Mouse (Mus musculus) kidney, postnatal 0 days (tissue): ENCODE data around the gene F11. TPM values are rescaled to one million over a fixed set of nuclear protein-coding genes. Genes with fewer than 3 reads are reported as not detected.
A peak's percentile ranks its signal among the peaks of the same experiment; 100 is the strongest.

Experiments
- ATAC-seq: fragments of 200-750 bp; cut with Nextera tagmentation; replicated peaks from 2 replicates; pipeline ENCODE4 v1.8.0; 2017; ENCODE audit warnings: low read depth, moderate number of reproducible peaks, moderate TSS enrichment, moderate library complexity; ENCODE audit not compliant: low FRiP score
- DNase-seq: peaks from one replicate; pipeline ENCODE4 v3.0.0-alpha.2; 2016; ENCODE audit warnings: low spot score
- H3K27ac ChIP-seq: fragments of 300-500 bp; sonication (generic); 2 replicates; pipeline ENCODE4 v1.5.1; 2014; ENCODE audit warnings: mild to moderate bottlenecking
- H3K27me3 ChIP-seq: fragments of 300-500 bp; sonication (generic); 2 replicates; pipeline ENCODE4 v1.6.1; 2014; ENCODE audit warnings: low read length, mixed read lengths; ENCODE audit not compliant: insufficient read depth
- H3K36me3 ChIP-seq: fragments of 300-500 bp; sonication (generic); 2 replicates; pipeline ENCODE4 v1.6.1; 2014; ENCODE audit warnings: low read length, mixed read lengths; ENCODE audit not compliant: insufficient read depth
- H3K4me1 ChIP-seq: fragments of 300-500 bp; sonication (generic); replicated peaks from 2 replicates; pipeline ENCODE4 v1.6.1; 2014; ENCODE audit warnings: antibody characterized with exemption, low read length, mixed read lengths; ENCODE audit not compliant: insufficient read depth
- H3K4me2 ChIP-seq: fragments of 300-500 bp; sonication (generic); 2 replicates; pipeline ENCODE4 v1.6.1; 2014; ENCODE audit warnings: mild to moderate bottlenecking, low read length, moderate library complexity, mixed read lengths
- H3K4me3 ChIP-seq: fragments of 300-500 bp; sonication (generic); replicated peaks from 2 replicates; pipeline ENCODE4 v1.5.1; 2014; ENCODE audit warnings: low read depth, low read length
- H3K9ac ChIP-seq: fragments of 300-500 bp; sonication (generic); 2 replicates; pipeline ENCODE4 v1.6.1; 2014; ENCODE audit warnings: low read depth, low read length
- H3K9me3 ChIP-seq: fragments of 300-500 bp; sonication (generic); replicated peaks from 2 replicates; pipeline ENCODE4 v1.6.1; 2016; ENCODE audit warnings: low read length, inconsistent platforms, mixed read lengths
- CTCF ChIP-seq: IDR thresholded peaks from 2 replicates; pipeline ENCODE4 v1.5.1; 2016; ENCODE audit warnings: antibody characterized with exemption, low read depth, mild to moderate bottlenecking, moderate library complexity
- WGBS: fragments of 180-500 bp; shearing (Covaris S2); extraction: QIAGEN DNeasy Blood & Tissue Kit; methylation state at CpG from one replicate; pipeline ENCODE4 v1.1.7; 2014; 5-methylcytosine and 5-hydroxymethylcytosine counted together
- polyA plus RNA-seq: library from polyadenylated mRNA; unstranded; fragments of >200 nt; fragmentation: Nextera tagmentation; extraction: Ambion mirVana; gene quantifications from 2 replicates; pipeline ENCODE4 v1.2.1, GENCODE M21; 2015

F11 gene
- polyA plus RNA-seq, result not detected in 2 replicates

- Histone ChIP-seq H3K9ac (no peak within 1 kb of the TSS), H3K4me1 (no peaks in the 10 kb centered on the region), H3K36me3 (no peaks in the 10 kb centered on the region), H3K27ac (no peak within 1 kb of the TSS), H3K27me3 (no peaks in the 10 kb centered on the region), H3K4me2 (no peak within 1 kb of the TSS), H3K4me3 (no peak within 1 kb of the TSS), H3K9me3 (no peaks in the 10 kb centered on the region)
- no peak for ATAC-seq
- no peak for TF ChIP-seq CTCF
- DNase-seq, result no peak
- 86% methylated on average over 10 of the region's 10 CpGs for whole genome bisulfite sequencing
These were observed at the start of gene F11 for GRCm38 (mm10) chr8:45261920-45262319. TSS of gene F11 (minus strand) at chr8:45262031.

DNA sequence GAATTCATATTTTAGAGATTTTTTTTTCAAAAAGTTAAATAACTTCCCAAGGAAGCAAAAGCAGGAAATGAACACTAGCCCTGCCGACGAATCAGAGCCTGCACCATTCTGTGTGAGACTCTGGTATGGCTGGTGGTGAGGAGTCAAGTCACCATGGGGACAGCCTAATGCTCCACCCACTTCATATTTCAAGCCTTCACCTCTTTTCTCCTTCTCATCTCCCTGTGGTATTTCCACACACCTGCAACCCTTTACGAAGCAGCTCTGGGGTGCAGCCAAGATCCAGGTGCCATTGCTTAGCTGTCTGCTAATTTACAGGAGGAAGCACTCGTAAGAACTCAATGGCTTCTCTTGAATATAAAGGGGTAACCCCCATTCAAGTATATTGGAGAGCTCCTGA lies 49.1 kb upstream of the F11 start:
- Histone ChIP-seq H3K4me1 (no peaks in the 10 kb centered on the region), H3K4me3 (no peak overlapping the region), H3K27me3 (no peaks in the 10 kb centered on the region), H3K9me3 (no peaks in the 10 kb centered on the region), H3K27ac (no peak overlapping the region), H3K4me2 (no peak overlapping the region), H3K36me3 (no peaks in the 10 kb centered on the region), H3K9ac (no peak overlapping the region)
- DNase-seq, result no peak
- TF ChIP-seq CTCF, result no peak
- 79% methylated on average over 4 of the region's 4 CpGs for WGBS
- ATAC-seq, result no peak

GRCm38 (mm10) chr8:45308366-45308765 lies 46.5 kb upstream of the F11 start, which contains the start of gene Gm45753:
TSS of gene Gm45753 (minus strand) at chr8:45308466.
- Histone ChIP-seq H3K27me3 (no peaks in the 10 kb centered on the region), H3K9me3 (no peaks in the 10 kb centered on the region), H3K4me2 (no peak within 1 kb of the TSS), H3K27ac (no peak within 1 kb of the TSS), H3K36me3 (no peaks in the 10 kb centered on the region), H3K9ac (no peak within 1 kb of the TSS), H3K4me3 (no peak within 1 kb of the TSS), H3K4me1 (no peaks in the 10 kb centered on the region)
- 83% methylated on average over 13 of the region's 13 CpGs for WGBS
- no peak for TF ChIP-seq CTCF
- DNase-seq, result no peak
- ATAC-seq, result no peak

DNA sequence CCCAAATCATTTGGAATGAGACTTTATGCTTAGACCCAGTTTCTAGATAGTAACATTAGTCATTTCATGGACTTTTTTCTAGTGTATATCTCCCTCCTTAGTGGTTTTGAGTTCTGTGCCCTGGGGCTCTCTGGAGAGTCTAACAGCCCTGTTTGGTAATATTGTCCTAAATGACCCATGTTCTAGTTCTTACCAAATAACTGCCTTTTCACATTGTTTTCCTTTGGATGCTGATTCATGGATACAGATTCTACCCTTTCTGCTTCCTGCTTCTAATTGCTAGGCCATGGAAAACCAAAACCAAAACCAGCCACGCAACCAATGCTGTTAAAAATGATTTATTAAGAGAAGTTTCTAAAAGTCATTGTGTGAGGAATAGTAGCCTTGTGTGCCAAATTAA lies 43.6 kb upstream of the F11 start:
- TF ChIP-seq CTCF, result no peak
- no peak overlapping the region for H3K27ac ChIP-seq
- WGBS, result 29% methylated on average over 1 of the region's 1 CpGs

GRCm38 (mm10) chr8:45304354-45304753 lies 42.5 kb upstream of the F11 start:
- no peaks in the 10 kb centered on the region for H3K27me3 ChIP-seq
- no peak for DNase-seq
- no peak overlapping the region for H3K27ac ChIP-seq
- H3K4me3 ChIP-seq, result no peak overlapping the region
- no peaks in the 10 kb centered on the region for H3K4me1 ChIP-seq
- no peaks in the 10 kb centered on the region for H3K9me3 ChIP-seq
- no peak overlapping the region for H3K4me2 ChIP-seq
- no peaks in the 10 kb centered on the region for H3K36me3 ChIP-seq
- no peak for ATAC-seq
- H3K9ac ChIP-seq, result no peak overlapping the region
- TF ChIP-seq CTCF, result no peak
- whole genome bisulfite sequencing, result 94% methylated on average over 3 of the region's 3 CpGs

More for the DNA sequence above, 43.6 kb upstream of the F11 start:
- no peaks in the 10 kb centered on the region for H3K4me1 ChIP-seq
- H3K27me3 ChIP-seq, result no peaks in the 10 kb centered on the region
- no peaks in the 10 kb centered on the region for H3K36me3 ChIP-seq
- H3K4me3 ChIP-seq, result no peak overlapping the region
- H3K4me2 ChIP-seq, result no peak overlapping the region
- peak; percentile 40 for DNase-seq
- ATAC-seq, result no peak
- H3K9me3 ChIP-seq, result no peaks in the 10 kb centered on the region
- H3K9ac ChIP-seq, result no peak overlapping the region

- DNase-seq (no peak), ATAC-seq (no peak)
- WGBS, result 61% methylated on average over 8 of the region's 8 CpGs
- no peak overlapping the region for H3K9ac ChIP-seq
- no peak overlapping the region for H3K27ac ChIP-seq
- H3K9me3 ChIP-seq, result no peaks in the 10 kb centered on the region
- H3K36me3 ChIP-seq, result no peaks in the 10 kb centered on the region
- no peak for TF ChIP-seq CTCF
- no peak overlapping the region for H3K4me3 ChIP-seq
- H3K4me2 ChIP-seq, result no peak overlapping the region
- no peaks in the 10 kb centered on the region for H3K27me3 ChIP-seq
- H3K4me1 ChIP-seq, result no peaks in the 10 kb centered on the region
These were observed 40.6 kb upstream of the F11 start for GRCm38 (mm10) chr8:45302390-45302789.

DNA sequence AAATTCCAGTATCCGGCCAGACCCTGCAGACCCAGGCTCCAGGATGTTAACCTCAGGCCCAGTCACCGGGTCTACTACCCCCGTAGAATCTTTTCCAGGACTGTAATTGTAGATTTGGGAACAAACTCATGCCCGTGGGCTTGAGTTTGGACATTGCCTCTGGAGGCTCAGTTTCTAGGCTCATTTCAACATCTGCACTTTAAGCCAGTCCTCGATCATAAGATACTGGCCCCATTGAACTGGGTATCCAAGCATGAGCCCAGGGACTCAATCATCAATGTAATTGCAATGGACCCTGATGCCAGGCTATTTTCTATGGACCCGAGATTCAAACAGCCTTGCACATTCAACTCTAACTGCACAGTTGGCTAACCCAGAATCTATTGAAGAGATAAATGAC lies 33.4 kb upstream of the F11 start:
- no peak for DNase-seq
- Histone ChIP-seq H3K4me1 (no peaks in the 10 kb centered on the region), H3K4me3 (no peak overlapping the region), H3K36me3 (no peaks in the 10 kb centered on the region), H3K27ac (no peak overlapping the region), H3K4me2 (no peak overlapping the region), H3K9ac (no peak overlapping the region), H3K9me3 (no peaks in the 10 kb centered on the region), H3K27me3 (no peaks in the 10 kb centered on the region)
- TF ChIP-seq CTCF, result no peak
- no peak for ATAC-seq
- 91% methylated on average over 6 of the region's 6 CpGs for WGBS
